Mouse (Mus musculus) mouse embryonic stem cell (cell line): ENCODE results near the gene Ankrd26.

Experiments used
- in situ Hi-C, 2 experiments: fragments of 300-500 bp; cut with MboI; formaldehyde crosslinking; loops; 1 replicate in 1 of 2; 3 replicates in 1 of 2; pipeline ENCODE4 v1.14.3; 2019 to 2020; ENCODE audit warnings: low sequenced_read_pairs in 2 of 2, low pct_unique_long_range_greater_than_20kb in 1 of 2, mixed read lengths in 1 of 2; ENCODE audit not compliant: unreplicated experiment in 1 of 2

Ankrd26 gene

GRCm38 (mm10) chr6:118513335-118514012 is 48.6 kb downstream of the Ankrd26 start:
- in situ Hi-C loops = no loop called here

GRCm38 (mm10) chr6:118499010-118499409 is 63.0 kb downstream of the Ankrd26 start:
- in situ Hi-C loops = no loop called here

- in situ Hi-C loops = no loop called here
Observed at GRCm38 (mm10) chr6:118482125-118482524, 79.9 kb downstream of the Ankrd26 start.

GRCm38 (mm10) chr6:118478957-118479708 is 82.9 kb downstream of the Ankrd26 start, which contains the start of gene Zfp9:
TSS of gene Zfp9 (minus strand) at chr6:118479320.
- in situ Hi-C loops = no loop called here

GRCm38 (mm10) chr6:118477875-118478785 is 83.9 kb downstream of the Ankrd26 start:
- in situ Hi-C loops = no loop called here

- in situ Hi-C loops = no loop called here
Observed at GRCm38 (mm10) chr6:118462069-118462705, 99.8 kb downstream of the Ankrd26 start.

- in situ Hi-C loops = no loop called here
Observed at GRCm38 (mm10) chr6:118457726-118458125, 104.3 kb downstream of the Ankrd26 start.

- in situ Hi-C loops = no loop called here
Observed at GRCm38 (mm10) chr6:118455042-118455631, 106.9 kb downstream of the Ankrd26 start, which contains the start of gene Zfp248. TSS of gene Zfp248 (minus strand) at chr6:118455528.

- in situ Hi-C loops = no loop called here
Observed at GRCm38 (mm10) chr6:118454452-118454851, 107.6 kb downstream of the Ankrd26 start.
